Mouse (Mus musculus): ENCODE data around the gene Insyn1. TPM values are rescaled to one million over a fixed set of nuclear protein-coding genes. Genes with fewer than 3 reads are reported as not detected.

Gene Insyn1
- total RNA-seq (2014; fragmentation: Nextera tagmentation) (not detected in 2 replicates), total RNA-seq (2017) (not detected in 2 replicates)

GRCm38 (mm10) chr9:58487851-58488801, at the start of gene Insyn1:
Gene Insyn1 (plus strand): TSS chr9:58488603.
- peak; percentile 38 for ATAC-seq (replicated peaks; ENCODE audit: poor library complexity, severe bottlenecking)

- no peak for ATAC-seq (replicated peaks; ENCODE audit: poor library complexity, severe bottlenecking)
Observed at GRCm38 (mm10) chr9:58438921-58439396, 49.4 kb upstream of the Insyn1 start.

- no peak for ATAC-seq (replicated peaks; ENCODE audit: poor library complexity, severe bottlenecking)
Observed at GRCm38 (mm10) chr9:58440100-58440499, 48.3 kb upstream of the Insyn1 start.

- no peak for ATAC-seq (replicated peaks; ENCODE audit: poor library complexity, severe bottlenecking)
Observed at GRCm38 (mm10) chr9:58440614-58441013, 47.8 kb upstream of the Insyn1 start.

GRCm38 (mm10) chr9:58441351-58442104, 46.9 kb upstream of the Insyn1 start:
- ATAC-seq (replicated peaks; ENCODE audit: poor library complexity, severe bottlenecking), result no peak

GRCm38 (mm10) chr9:58442105-58443010, 46.0 kb upstream of the Insyn1 start:
- no peak for ATAC-seq (replicated peaks; ENCODE audit: poor library complexity, severe bottlenecking)

- no peak for ATAC-seq (replicated peaks; ENCODE audit: poor library complexity, severe bottlenecking)
Observed at GRCm38 (mm10) chr9:58443061-58443460, 45.3 kb upstream of the Insyn1 start.

- ATAC-seq (replicated peaks; ENCODE audit: poor library complexity, severe bottlenecking), result no peak
Observed at GRCm38 (mm10) chr9:58446829-58447228, 41.6 kb upstream of the Insyn1 start.

GRCm38 (mm10) chr9:58447997-58448595, 40.3 kb upstream of the Insyn1 start:
- ATAC-seq (replicated peaks; ENCODE audit: poor library complexity, severe bottlenecking), result no peak

- ATAC-seq (replicated peaks; ENCODE audit: poor library complexity, severe bottlenecking), result no peak
Observed at GRCm38 (mm10) chr9:58449526-58449925, 38.9 kb upstream of the Insyn1 start.

- no peak for ATAC-seq (replicated peaks; ENCODE audit: poor library complexity, severe bottlenecking)
Observed at GRCm38 (mm10) chr9:58453791-58454378, 34.5 kb upstream of the Insyn1 start.

- no peak for ATAC-seq (replicated peaks; ENCODE audit: poor library complexity, severe bottlenecking)
Observed at GRCm38 (mm10) chr9:58454886-58455285, 33.5 kb upstream of the Insyn1 start.

GRCm38 (mm10) chr9:58455798-58456197, 32.6 kb upstream of the Insyn1 start:
- no peak for ATAC-seq (replicated peaks; ENCODE audit: poor library complexity, severe bottlenecking)

GRCm38 (mm10) chr9:58457481-58457955, 30.9 kb upstream of the Insyn1 start:
- no peak for ATAC-seq (replicated peaks; ENCODE audit: poor library complexity, severe bottlenecking)

- ATAC-seq (replicated peaks; ENCODE audit: poor library complexity, severe bottlenecking), result no peak
Observed at GRCm38 (mm10) chr9:58458341-58458740, 30.1 kb upstream of the Insyn1 start.

- no peak for ATAC-seq (replicated peaks; ENCODE audit: poor library complexity, severe bottlenecking)
Observed at GRCm38 (mm10) chr9:58458856-58459553, 29.4 kb upstream of the Insyn1 start.

GRCm38 (mm10) chr9:58467345-58468025, 20.9 kb upstream of the Insyn1 start:
- no peak for ATAC-seq (replicated peaks; ENCODE audit: poor library complexity, severe bottlenecking)

GRCm38 (mm10) chr9:58470466-58470865, 17.9 kb upstream of the Insyn1 start:
- ATAC-seq (replicated peaks; ENCODE audit: poor library complexity, severe bottlenecking), result no peak
